Mouse (Mus musculus) liver, postnatal 0 days (tissue): ENCODE measurements at regions not wholly inside any gene's neighbourhood (a gene's known extent, or its start where the extent isn't known, plus 50 kb on each side); places are given as distances from the start of the nearest gene placed in this dataset.

Experiments used
- ATAC-seq: fragments of 200-750 bp; cut with Nextera tagmentation; 2 replicates; pipeline ENCODE4 v1.8.0; 2017; ENCODE audit warnings: mild to moderate bottlenecking, moderate library complexity
- DNase-seq: peaks from one replicate; pipeline ENCODE4 v3.0.0-alpha.2; 2016
- H3K27ac ChIP-seq: fragments of 300-500 bp; sonication (generic); 2 replicates; pipeline ENCODE4 v1.5.1; 2014; ENCODE audit warnings: antibody characterized with exemption, moderate library complexity, mild to moderate bottlenecking, low read depth
- H3K27me3 ChIP-seq: fragments of 300-500 bp; sonication (generic); 2 replicates; pipeline ENCODE4 v1.6.1; 2014; ENCODE audit warnings: low read length, control low read depth, mixed read lengths; ENCODE audit not compliant: insufficient read depth
- H3K36me3 ChIP-seq: fragments of 300-500 bp; sonication (generic); replicated peaks from 2 replicates; pipeline ENCODE4 v1.6.1; 2014; ENCODE audit warnings: mild to moderate bottlenecking, control low read depth, low read length, moderate library complexity, mixed read lengths; ENCODE audit not compliant: insufficient read depth
- H3K4me1 ChIP-seq: fragments of 300-500 bp; sonication (generic); 2 replicates; pipeline ENCODE4 v1.6.1; 2014; ENCODE audit warnings: antibody characterized with exemption, mild to moderate bottlenecking, control low read depth; ENCODE audit not compliant: insufficient read depth
- H3K4me2 ChIP-seq: fragments of 300-500 bp; sonication (generic); 2 replicates; pipeline ENCODE4 v1.6.1; 2014; ENCODE audit warnings: low read depth, mild to moderate bottlenecking, low read length, moderate library complexity, mixed read lengths
- H3K4me3 ChIP-seq: fragments of 300-500 bp; sonication (generic); 2 replicates; pipeline ENCODE4 v1.5.1; 2014; ENCODE audit warnings: low read depth, low read length
- H3K9ac ChIP-seq: fragments of 300-500 bp; sonication (generic); replicated peaks from 2 replicates; pipeline ENCODE4 v1.6.1; 2014; ENCODE audit warnings: mild to moderate bottlenecking, moderate library complexity
- H3K9me3 ChIP-seq: fragments of 300-500 bp; sonication (generic); 2 replicates; pipeline ENCODE4 v1.6.1; 2016; ENCODE audit warnings: mild to moderate bottlenecking, control low read depth, low read length, mixed read lengths
- CTCF ChIP-seq: sonication (generic); IDR thresholded peaks from 2 replicates; pipeline ENCODE4 v1.5.1; 2016; ENCODE audit warnings: antibody characterized with exemption, low read depth
- EP300 ChIP-seq: IDR thresholded peaks from 2 replicates; pipeline ENCODE4 v1.6.1; 2016; ENCODE audit warnings: antibody characterized with exemption, low read depth, mild to moderate bottlenecking
- WGBS: fragments of 180-500 bp; shearing (Covaris S2); extraction: QIAGEN DNeasy Blood & Tissue Kit; methylation state at CpG from one replicate; pipeline ENCODE4 v1.1.7; 2014; ENCODE audit not compliant: insufficient replicate concordance; 5-methylcytosine and 5-hydroxymethylcytosine counted together

- no peak for DNase-seq
- H3K36me3 ChIP-seq: no peaks in the 10 kb centered on the region
- H3K9ac ChIP-seq: no peak overlapping the region
- H3K4me2 ChIP-seq: no peak overlapping the region
- H3K27me3 ChIP-seq: no peaks in the 10 kb centered on the region
- 46% methylated on average over 8 of the region's 8 CpGs for WGBS
- H3K27ac ChIP-seq: no peak overlapping the region
- TF ChIP-seq CTCF: no peak
- peak; percentile 23; the same call in 1 of the 2 replicates for TF ChIP-seq EP300
- no peak for ATAC-seq
- peaks cover 13% of the 10 kb centered on the region; the same call in 1 of the 2 replicates for H3K4me1 ChIP-seq
- H3K4me3 ChIP-seq: no peak overlapping the region
- no peaks in the 10 kb centered on the region for H3K9me3 ChIP-seq
Measured at GRCm38 (mm10) chr13:59891737-59892136, 68.8 kb upstream of the Tut7 start.

- Histone ChIP-seq H3K27ac (no peak overlapping the region), H3K27me3 (no peaks in the 10 kb centered on the region), H3K4me3 (no peak overlapping the region), H3K36me3 (no peaks in the 10 kb centered on the region), H3K4me2 (no peak overlapping the region), H3K9ac (no peak overlapping the region), H3K4me1 (peaks cover 13% of the 10 kb centered on the region; the same call in 1 of the 2 replicates), H3K9me3 (peaks cover 3% of the 10 kb centered on the region; the same call in 1 of the 2 replicates)
- TF ChIP-seq CTCF (peak; percentile 67), EP300 (no peak)
- WGBS: 21% methylated on average over 10 of the region's 10 CpGs
- DNase-seq: no peak
- no peak for ATAC-seq
Measured at GRCm38 (mm10) chr13:59889468-59890117, 66.6 kb upstream of the Tut7 start.

- H3K4me1 ChIP-seq: peaks cover 12% of the 10 kb centered on the region; the same call in 1 of the 2 replicates
- H3K9me3 ChIP-seq: peaks cover 3% of the 10 kb centered on the region; the same call in 1 of the 2 replicates
- no peak overlapping the region for H3K4me2 ChIP-seq
- no peaks in the 10 kb centered on the region for H3K27me3 ChIP-seq
- no peak overlapping the region for H3K9ac ChIP-seq
- TF ChIP-seq CTCF (no peak), EP300 (no peak)
- H3K36me3 ChIP-seq: no peaks in the 10 kb centered on the region
- DNase-seq (no peak), ATAC-seq (no peak)
- no peak overlapping the region for H3K4me3 ChIP-seq
- H3K27ac ChIP-seq: no peak overlapping the region
Measured at GRCm38 (mm10) chr13:59888038-59889016, 65.4 kb upstream of the Tut7 start.

GRCm38 (mm10) chr13:59887306-59887705 is 64.4 kb upstream of the Tut7 start:
- Histone ChIP-seq H3K4me3 (no peak overlapping the region), H3K9me3 (peaks cover 3% of the 10 kb centered on the region; the same call in 1 of the 2 replicates), H3K4me2 (no peak overlapping the region), H3K27ac (no peak overlapping the region), H3K27me3 (no peaks in the 10 kb centered on the region), H3K9ac (no peak overlapping the region), H3K4me1 (peaks cover 7% of the 10 kb centered on the region; the same call in 1 of the 2 replicates), H3K36me3 (no peaks in the 10 kb centered on the region)
- DNase-seq (no peak), ATAC-seq (no peak)
- WGBS: 72% methylated on average over 4 of the region's 4 CpGs
- TF ChIP-seq EP300 (no peak), CTCF (no peak)

- H3K9ac ChIP-seq: no peak overlapping the region
- no peak for ATAC-seq
- peaks cover 3% of the 10 kb centered on the region; the same call in 1 of the 2 replicates for H3K9me3 ChIP-seq
- H3K4me2 ChIP-seq: no peak overlapping the region
- no peak overlapping the region for H3K4me3 ChIP-seq
- no peak overlapping the region for H3K27ac ChIP-seq
- WGBS: 53% methylated on average over 3 of the region's 3 CpGs
- no peaks in the 10 kb centered on the region for H3K4me1 ChIP-seq
- no peaks in the 10 kb centered on the region for H3K36me3 ChIP-seq
- no peak for DNase-seq
- H3K27me3 ChIP-seq: no peaks in the 10 kb centered on the region
- TF ChIP-seq EP300 (no peak), CTCF (peak; percentile 66)
Measured at GRCm38 (mm10) chr13:59886572-59886971, 63.6 kb upstream of the Tut7 start.
